Mouse (Mus musculus) neural tube, embryonic 13.5 days (tissue): ENCODE results near the gene Bax. TPM values are rescaled to one million over a fixed set of nuclear protein-coding genes. Genes with fewer than 3 reads are reported as not detected.
A peak's percentile ranks its signal among the peaks of the same experiment; 100 is the strongest.
"Not testable (repeated sequence)": the region's sequence is repeated elsewhere in the genome, so short reads cannot be mapped to it uniquely, and the experiment has no call there.

Experiments
- ATAC-seq: fragments of 200-750 bp; cut with Nextera tagmentation; 2 replicates; pipeline ENCODE4 v1.8.0; 2017; ENCODE audit warnings: low read depth, mild to moderate bottlenecking, moderate TSS enrichment, moderate library complexity
- H3K27ac ChIP-seq: fragments of 300-500 bp; sonication (generic); replicated peaks from 2 replicates; pipeline ENCODE4 v1.5.1; 2015; ENCODE audit warnings: moderate library complexity, mild to moderate bottlenecking, inconsistent platforms
- H3K27me3 ChIP-seq: fragments of 300-500 bp; sonication (generic); 2 replicates; pipeline ENCODE4 v1.6.1; 2015; ENCODE audit warnings: mild to moderate bottlenecking, inconsistent platforms
- H3K36me3 ChIP-seq: fragments of 300-500 bp; sonication (generic); 2 replicates; pipeline ENCODE4 v1.6.1; 2015; ENCODE audit warnings: mild to moderate bottlenecking, inconsistent platforms
- H3K4me1 ChIP-seq: fragments of 300-500 bp; sonication (generic); replicated peaks from 2 replicates; pipeline ENCODE4 v1.6.1; 2015; ENCODE audit warnings: inconsistent platforms
- H3K4me2 ChIP-seq: fragments of 300-500 bp; sonication (generic); 2 replicates; pipeline ENCODE4 v1.6.1; 2015; ENCODE audit warnings: inconsistent platforms, mild to moderate bottlenecking, moderate library complexity
- H3K4me3 ChIP-seq: fragments of 300-500 bp; sonication (generic); 2 replicates; pipeline ENCODE4 v1.5.1; 2015; ENCODE audit warnings: mild to moderate bottlenecking, inconsistent platforms
- H3K9ac ChIP-seq: fragments of 300-500 bp; sonication (generic); 2 replicates; pipeline ENCODE4 v1.6.1; 2015; ENCODE audit warnings: moderate library complexity, mild to moderate bottlenecking, inconsistent platforms
- H3K9me3 ChIP-seq: fragments of 300-500 bp; sonication (generic); 2 replicates; pipeline ENCODE4 v1.6.1; 2016; ENCODE audit warnings: inconsistent platforms
- WGBS: fragments of 180-500 bp; shearing (Covaris S2); methylation state at CpG from one replicate; pipeline ENCODE4 v1.1.7; 2015; 5-methylcytosine and 5-hydroxymethylcytosine counted together
- polyA plus RNA-seq: library from polyadenylated mRNA; unstranded; fragments of >200 nt; fragmentation: Nextera tagmentation; extraction: Ambion mirVana; gene quantifications from 2 replicates; pipeline ENCODE4 v1.2.1, GENCODE M21; 2015

Gene Bax
- polyA plus RNA-seq, 1 experiment from 2014 or later = 237 TPM

DNA sequence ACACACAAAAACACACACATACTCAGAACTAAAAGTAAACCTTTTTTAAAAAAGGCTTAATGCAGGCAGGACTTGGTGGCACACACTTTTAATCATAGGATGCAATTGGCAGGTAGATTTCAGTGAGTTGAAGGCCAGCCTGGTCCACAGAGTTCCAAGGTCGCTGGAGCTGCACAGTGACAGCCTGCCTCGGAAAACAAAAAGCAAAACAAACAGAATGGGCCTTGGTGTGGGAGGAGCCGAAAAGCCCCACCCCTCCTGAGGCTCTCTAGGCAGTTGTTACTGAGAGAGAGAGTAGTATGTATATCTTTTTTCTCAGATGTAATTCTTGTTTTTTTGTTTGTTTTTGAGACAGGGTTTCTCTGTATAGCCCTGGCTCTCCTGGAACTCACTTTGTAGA, 24.6 kb upstream of the Bax start:
- Histone ChIP-seq H3K36me3 (peaks cover 44% of the 10 kb centered on the region), H3K4me3 (no peak overlapping the region), H3K4me1 (peaks cover 25% of the 10 kb centered on the region), H3K9me3 (no peaks in the 10 kb centered on the region), H3K4me2 (0 out of 2 replicates have a peak overlapping the region, but pooled peaks have one; percentile 4), H3K27ac (peak overlapping the region; percentile 33; the same call in 1 of the 2 replicates), H3K9ac (0 out of 2 replicates have a peak overlapping the region, but pooled peaks have one; percentile 8), H3K27me3 (no peaks in the 10 kb centered on the region)
- no peak for ATAC-seq
- WGBS = 28% methylated on average over 3 of the region's 3 CpGs

GRCm38 (mm10) chr7:45490822-45491221, 24.1 kb upstream of the Bax start:
- H3K9me3 ChIP-seq = no peaks in the 10 kb centered on the region
- 20% methylated on average over 9 of the region's 9 CpGs for WGBS
- 0 out of 2 replicates have a peak overlapping the region, but pooled peaks have one; percentile 8 for H3K9ac ChIP-seq
- peak overlapping the region; percentile 33; the same call in 1 of the 2 replicates for H3K27ac ChIP-seq
- no peak overlapping the region for H3K4me3 ChIP-seq
- peaks cover 40% of the 10 kb centered on the region for H3K36me3 ChIP-seq
- peak; percentile 25; the same call in 1 of the 2 replicates for ATAC-seq
- H3K4me1 ChIP-seq = peaks cover 25% of the 10 kb centered on the region
- no peaks in the 10 kb centered on the region for H3K27me3 ChIP-seq
- 0 out of 2 replicates have a peak overlapping the region, but pooled peaks have one; percentile 4 for H3K4me2 ChIP-seq

- Histone ChIP-seq H3K27me3 (no peaks in the 10 kb centered on the region), H3K4me1 (peaks cover 25% of the 10 kb centered on the region), H3K4me2 (no peak overlapping the region), H3K36me3 (peaks cover 28% of the 10 kb centered on the region), H3K4me3 (no peak overlapping the region), H3K27ac (no peak overlapping the region), H3K9ac (no peak overlapping the region), H3K9me3 (no peaks in the 10 kb centered on the region)
- WGBS = 64% methylated on average over 7 of the region's 7 CpGs
- ATAC-seq = no peak
These were observed 22.9 kb upstream of the Bax start for GRCm38 (mm10) chr7:45489578-45489977.

GRCm38 (mm10) chr7:45488293-45489204, 21.9 kb upstream of the Bax start, which contains the start of gene Dhdh:
Dhdh (minus strand) TSS chr7:45488805.
- H3K27me3 ChIP-seq = no peaks in the 10 kb centered on the region
- ATAC-seq = peak; percentile 73
- H3K36me3 ChIP-seq = peaks cover 17% of the 10 kb centered on the region
- H3K27ac ChIP-seq = peak within 1 kb of the TSS; percentile 79
- WGBS = 8% methylated on average over 38 of the region's 38 CpGs
- no peaks in the 10 kb centered on the region for H3K9me3 ChIP-seq
- H3K9ac ChIP-seq = peak within 1 kb of the TSS; percentile 67
- H3K4me1 ChIP-seq = peaks cover 25% of the 10 kb centered on the region
- peak within 1 kb of the TSS; percentile 39 for H3K4me3 ChIP-seq
- H3K4me2 ChIP-seq = peak within 1 kb of the TSS; percentile 63

GRCm38 (mm10) chr7:45487861-45488292, 21.2 kb upstream of the Bax start:
- H3K27ac ChIP-seq = peak overlapping the region; percentile 79
- ATAC-seq = 0 out of 2 replicates have a peak, but pooled peaks have one; percentile 45
- H3K9me3 ChIP-seq = no peaks in the 10 kb centered on the region
- peaks cover 25% of the 10 kb centered on the region for H3K4me1 ChIP-seq
- peak overlapping the region; percentile 63 for H3K4me2 ChIP-seq
- H3K27me3 ChIP-seq = no peaks in the 10 kb centered on the region
- WGBS = 29% methylated on average over 11 of the region's 11 CpGs
- H3K4me3 ChIP-seq = peak overlapping the region; percentile 39
- peaks cover 10% of the 10 kb centered on the region for H3K36me3 ChIP-seq
- H3K9ac ChIP-seq = peak overlapping the region; percentile 67

DNA sequence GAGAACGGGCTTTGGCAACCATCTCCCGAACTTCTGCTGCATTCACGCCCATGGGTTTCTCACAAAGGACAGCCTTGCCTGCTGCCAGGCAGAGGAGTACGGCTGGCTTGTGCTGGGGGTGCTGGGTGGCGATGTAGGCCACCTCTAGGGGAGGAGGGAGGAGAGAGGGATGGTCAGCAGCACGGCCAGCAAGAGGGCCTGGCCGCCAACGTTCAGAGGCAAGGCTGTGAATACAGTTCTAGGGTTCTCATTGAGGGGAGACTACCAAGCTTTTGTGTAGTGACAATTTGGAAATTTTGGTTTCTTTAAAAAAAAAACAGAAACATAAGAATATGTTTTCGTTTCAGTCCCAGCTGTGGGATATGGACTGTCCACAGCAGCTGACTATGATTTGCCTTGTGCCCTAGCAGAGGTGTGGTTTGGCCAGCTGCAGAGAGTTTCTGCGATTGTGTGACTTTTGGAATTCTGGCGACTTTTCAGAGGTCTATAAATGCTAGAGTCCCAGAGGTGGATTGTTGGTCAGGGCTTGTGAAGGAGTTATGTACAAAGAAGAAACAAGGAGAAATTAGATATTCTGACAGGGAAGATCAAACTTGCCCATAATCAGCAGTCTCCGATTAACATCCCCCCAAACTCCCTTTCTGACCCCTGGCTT, 20.2 kb upstream of the Bax start, which contains the start of gene Gm45808:
Gene Gm45808, minus strand, starts transcription at position 51 of the 655 bp plus-strand sequence.
- Histone ChIP-seq H3K36me3 (peaks cover under 1% of the 10 kb centered on the region; the same call in 1 of the 2 replicates), H3K4me1 (peaks cover 25% of the 10 kb centered on the region), H3K4me3 (no peak within 1 kb of the TSS), H3K4me2 (no peak within 1 kb of the TSS; the same call in 1 of the 2 replicates), H3K9me3 (no peaks in the 10 kb centered on the region), H3K27ac (0 out of 2 replicates have a peak within 1 kb of the TSS, but pooled peaks have one; percentile 79), H3K9ac (no peak within 1 kb of the TSS; the same call in 1 of the 2 replicates), H3K27me3 (no peaks in the 10 kb centered on the region)
- WGBS = 85% methylated on average over 12 of the region's 12 CpGs
- ATAC-seq = no peak

- Histone ChIP-seq H3K27me3 (no peaks in the 10 kb centered on the region), H3K4me3 (no peak overlapping the region), H3K4me2 (no peak overlapping the region), H3K9me3 (no peaks in the 10 kb centered on the region), H3K9ac (no peak overlapping the region), H3K36me3 (no peaks in the 10 kb centered on the region), H3K4me1 (peaks cover 23% of the 10 kb centered on the region), H3K27ac (no peak overlapping the region)
- ATAC-seq = no peak
- WGBS = 84% methylated on average over 7 of the region's 7 CpGs
These were observed 19.5 kb upstream of the Bax start for GRCm38 (mm10) chr7:45486158-45486557.

GRCm38 (mm10) chr7:45484985-45485384, 18.3 kb upstream of the Bax start:
- not testable (repeated sequence) for H3K27me3 ChIP-seq, H3K9ac ChIP-seq, H3K27ac ChIP-seq, H3K4me3 ChIP-seq, H3K9me3 ChIP-seq, H3K4me2 ChIP-seq, ATAC-seq, H3K36me3 ChIP-seq
- 93% methylated on average over 5 of the region's 5 CpGs for WGBS
- peaks cover 13% of the 10 kb centered on the region; the same call in 1 of the 2 replicates for H3K4me1 ChIP-seq

- H3K36me3 ChIP-seq = no peaks in the 10 kb centered on the region
- no peak overlapping the region for H3K4me2 ChIP-seq
- H3K9ac ChIP-seq = no peak overlapping the region
- H3K9me3 ChIP-seq = no peaks in the 10 kb centered on the region
- H3K27ac ChIP-seq = no peak overlapping the region
- no peak overlapping the region for H3K4me3 ChIP-seq
- no peaks in the 10 kb centered on the region for H3K27me3 ChIP-seq
- H3K4me1 ChIP-seq = no peaks in the 10 kb centered on the region
- no peak for ATAC-seq
- 84% methylated on average over 1 of the region's 1 CpGs for WGBS
These were observed 15.5 kb upstream of the Bax start for GRCm38 (mm10) chr7:45482166-45482565.

GRCm38 (mm10) chr7:45481374-45481927, 14.8 kb upstream of the Bax start, which contains the start of gene Tulp2:
Tulp2 (plus strand) TSS chr7:45481877.
- 49% methylated on average over 14 of the region's 15 CpGs for WGBS
- H3K36me3 ChIP-seq = no peaks in the 10 kb centered on the region
- H3K27ac ChIP-seq = no peak within 1 kb of the TSS
- H3K4me3 ChIP-seq = no peak within 1 kb of the TSS
- no peaks in the 10 kb centered on the region for H3K27me3 ChIP-seq
- ATAC-seq = peak; percentile 82
- no peaks in the 10 kb centered on the region for H3K9me3 ChIP-seq
- no peaks in the 10 kb centered on the region for H3K4me1 ChIP-seq
- H3K4me2 ChIP-seq = no peak within 1 kb of the TSS
- H3K9ac ChIP-seq = no peak within 1 kb of the TSS

DNA sequence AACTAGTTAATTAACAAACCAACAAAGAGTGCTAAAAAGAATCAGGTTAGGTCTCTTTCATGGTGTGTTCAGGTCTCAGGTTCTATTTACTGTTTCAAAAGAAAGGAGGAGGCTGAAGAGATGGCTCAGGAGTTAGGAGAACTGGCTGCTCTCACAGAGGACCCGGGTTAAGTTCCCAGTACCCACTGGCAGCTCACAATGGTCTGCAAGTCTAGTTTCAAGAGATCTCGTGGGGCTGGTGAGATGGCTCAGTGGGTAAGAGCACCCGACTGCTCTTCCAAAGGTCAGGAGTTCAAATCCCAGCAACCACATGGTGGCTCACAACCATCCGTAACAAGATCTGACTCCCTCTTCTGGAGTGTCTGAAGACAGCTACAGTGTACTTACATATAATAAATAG, 13.6 kb upstream of the Bax start:
- not testable (repeated sequence) for H3K9ac ChIP-seq, H3K4me2 ChIP-seq, H3K4me3 ChIP-seq, H3K27me3 ChIP-seq, H3K4me1 ChIP-seq, ATAC-seq, H3K9me3 ChIP-seq, H3K36me3 ChIP-seq, H3K27ac ChIP-seq
- WGBS = 58% methylated on average over 4 of the region's 4 CpGs
